Mouse (Mus musculus) embryonic facial prominence, embryonic 10.5 days (tissue): ENCODE results near the gene Rbm33. TPM values are rescaled to one million over a fixed set of nuclear protein-coding genes. Genes with fewer than 3 reads are reported as not detected.

Experiments used
- DNase-seq: peaks from one replicate; pipeline ENCODE4 v3.0.0-alpha.2; 2017; ENCODE audit warnings: low spot score
- H3K27ac ChIP-seq: fragments of 300-500 bp; sonication (generic); replicated peaks from 2 replicates; pipeline ENCODE4 v1.5.1; 2016; ENCODE audit warnings: mild to moderate bottlenecking
- H3K27me3 ChIP-seq: fragments of 300-500 bp; sonication (generic); replicated peaks from 2 replicates; pipeline ENCODE4 v1.6.1; 2016; ENCODE audit warnings: low read depth, mild to moderate bottlenecking; ENCODE audit not compliant: poor library complexity, severe bottlenecking
- H3K36me3 ChIP-seq: fragments of 300-500 bp; sonication (generic); replicated peaks from 2 replicates; pipeline ENCODE4 v1.6.1; 2016; ENCODE audit warnings: mild to moderate bottlenecking, moderate library complexity
- H3K4me1 ChIP-seq: fragments of 300-500 bp; sonication (generic); 2 replicates; pipeline ENCODE4 v1.6.1; 2016
- H3K4me3 ChIP-seq: fragments of 300-500 bp; sonication (generic); 2 replicates; pipeline ENCODE4 v1.5.1; 2016; ENCODE audit warnings: mild to moderate bottlenecking, moderate library complexity
- H3K9me3 ChIP-seq: fragments of 300-500 bp; sonication (generic); 2 replicates; pipeline ENCODE4 v1.6.1; 2016; ENCODE audit warnings: mild to moderate bottlenecking
- WGBS: fragments of 180-500 bp; shearing (Covaris S2); methylation state at CpG from one replicate; pipeline ENCODE4 v1.1.7; 2016; 5-methylcytosine and 5-hydroxymethylcytosine counted together
- polyA plus RNA-seq: library from polyadenylated mRNA; unstranded; fragments of >200 nt; fragmentation: Nextera tagmentation; extraction: Ambion mirVana; gene quantifications from 2 replicates; pipeline ENCODE4 v1.2.1, GENCODE M21; 2016

Gene Rbm33
- polyA plus RNA-seq, 1 experiment from 2014 or later, result 14.7 TPM

DNA sequence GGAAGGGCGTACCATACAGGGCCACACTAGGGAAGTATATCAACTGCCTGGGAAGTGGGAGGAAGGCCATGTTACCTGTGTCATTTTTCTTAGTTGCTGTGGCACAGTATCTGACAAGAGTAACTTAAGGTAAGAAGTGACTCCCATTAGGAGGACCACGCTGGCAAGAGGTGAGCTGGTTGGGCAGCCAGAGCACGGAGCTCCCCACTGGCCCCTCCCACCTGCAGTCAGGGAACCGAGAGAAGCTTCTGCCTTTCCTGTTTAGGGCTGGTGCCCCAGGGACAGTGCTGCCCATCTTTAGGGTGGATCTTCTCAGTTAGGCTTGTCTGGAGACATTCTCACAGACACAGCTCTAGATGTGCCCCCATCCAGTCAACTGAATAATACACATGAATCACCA is 106.9 kb downstream of the Rbm33 start:
- Histone ChIP-seq H3K9me3 (no peaks in the 10 kb centered on the region), H3K27ac (no peak overlapping the region), H3K36me3 (peaks cover 16% of the 10 kb centered on the region), H3K27me3 (no peaks in the 10 kb centered on the region), H3K4me3 (no peak overlapping the region), H3K4me1 (no peaks in the 10 kb centered on the region)
- WGBS, result 65% methylated on average over 4 of the region's 4 CpGs
- DNase-seq, result no peak

- WGBS, result 93% methylated on average over 9 of the region's 9 CpGs
- H3K4me1 ChIP-seq, result no peaks in the 10 kb centered on the region
These were observed 109.0 kb downstream of the Rbm33 start for GRCm38 (mm10) chr5:28425926-28426325.

DNA sequence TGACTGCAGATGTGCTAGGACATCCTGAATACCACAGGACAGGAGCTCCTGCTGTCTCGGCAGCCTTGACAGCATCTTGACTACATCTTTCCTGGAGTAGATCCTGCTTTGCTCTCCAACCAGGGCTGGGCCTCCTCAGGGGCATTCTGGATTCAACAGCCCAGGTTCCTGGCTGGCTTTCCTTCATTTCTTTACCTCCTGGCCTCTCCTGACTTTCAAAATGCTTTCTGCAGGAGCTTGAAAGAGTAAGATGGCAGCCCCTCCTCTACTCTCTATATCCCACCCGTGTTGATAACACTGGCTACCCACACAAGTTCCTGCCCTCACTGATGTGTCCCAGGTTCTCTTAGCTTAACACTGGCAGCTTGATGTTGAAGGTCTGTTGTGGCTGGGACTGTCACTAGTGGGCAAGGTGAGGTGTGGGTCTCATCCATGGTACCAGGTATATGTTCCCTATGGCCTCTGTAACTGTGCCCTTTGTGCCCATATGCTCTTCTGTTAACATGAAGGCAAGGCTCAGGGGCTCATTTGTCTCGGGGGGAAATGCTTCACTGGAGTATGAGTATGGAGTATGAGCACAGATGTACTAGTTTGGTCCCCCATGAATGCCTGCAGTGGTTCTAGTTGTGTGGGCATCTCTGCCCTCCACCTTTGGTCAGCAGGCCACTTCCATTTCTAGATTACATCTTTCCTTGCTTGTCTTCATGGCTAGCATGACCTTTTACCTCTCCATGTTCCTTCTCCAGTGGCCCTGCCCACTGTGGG is 133.4 kb downstream of the Rbm33 start:
- Histone ChIP-seq H3K4me1 (no peaks in the 10 kb centered on the region), H3K27ac (no peak overlapping the region), H3K27me3 (peaks cover 29% of the 10 kb centered on the region), H3K36me3 (no peaks in the 10 kb centered on the region), H3K4me3 (no peak overlapping the region), H3K9me3 (no peaks in the 10 kb centered on the region)
- DNase-seq, result no peak
- 61% methylated on average over 3 of the region's 3 CpGs for WGBS

More at GRCm38 (mm10) chr5:28425926-28426325, 109.0 kb downstream of the Rbm33 start:
- DNase-seq, result no peak
- no peaks in the 10 kb centered on the region for H3K27me3 ChIP-seq
- H3K36me3 ChIP-seq, result no peaks in the 10 kb centered on the region
- H3K9me3 ChIP-seq, result no peaks in the 10 kb centered on the region
- no peak overlapping the region for H3K4me3 ChIP-seq
- no peak overlapping the region for H3K27ac ChIP-seq

DNA sequence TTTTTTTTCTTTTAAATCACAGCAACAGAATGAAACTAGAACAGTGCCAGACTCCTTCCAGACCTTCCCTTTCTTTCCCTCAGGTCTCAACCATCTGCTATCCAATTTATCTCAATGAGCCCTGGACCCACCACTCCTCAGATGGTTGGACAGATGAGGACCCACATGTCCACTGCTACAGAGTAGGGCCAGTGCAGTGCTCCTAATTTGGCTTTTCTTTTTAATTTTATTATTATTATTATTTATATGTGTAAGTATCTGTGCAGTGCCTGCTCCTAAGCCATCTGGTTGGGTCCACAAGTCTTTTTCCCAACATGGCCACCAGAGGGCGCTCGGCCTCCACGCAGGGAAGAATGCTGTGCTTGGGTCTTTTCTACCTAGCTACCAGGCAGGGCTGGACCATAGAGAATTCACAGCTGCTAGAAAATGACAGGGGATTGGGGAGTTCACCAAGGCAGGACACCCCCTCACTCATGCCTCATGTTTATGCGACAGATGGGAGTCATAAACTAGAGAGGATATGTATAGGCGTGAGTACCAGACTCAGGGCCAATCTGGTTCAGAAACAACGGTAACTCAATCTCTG is 134.2 kb downstream of the Rbm33 start:
- Histone ChIP-seq H3K4me1 (no peaks in the 10 kb centered on the region), H3K36me3 (no peaks in the 10 kb centered on the region), H3K27me3 (peaks cover 37% of the 10 kb centered on the region), H3K27ac (no peak overlapping the region), H3K9me3 (no peaks in the 10 kb centered on the region), H3K4me3 (no peak overlapping the region)
- 30% methylated on average over 6 of the region's 6 CpGs for WGBS
- DNase-seq, result peak; percentile 88

DNA sequence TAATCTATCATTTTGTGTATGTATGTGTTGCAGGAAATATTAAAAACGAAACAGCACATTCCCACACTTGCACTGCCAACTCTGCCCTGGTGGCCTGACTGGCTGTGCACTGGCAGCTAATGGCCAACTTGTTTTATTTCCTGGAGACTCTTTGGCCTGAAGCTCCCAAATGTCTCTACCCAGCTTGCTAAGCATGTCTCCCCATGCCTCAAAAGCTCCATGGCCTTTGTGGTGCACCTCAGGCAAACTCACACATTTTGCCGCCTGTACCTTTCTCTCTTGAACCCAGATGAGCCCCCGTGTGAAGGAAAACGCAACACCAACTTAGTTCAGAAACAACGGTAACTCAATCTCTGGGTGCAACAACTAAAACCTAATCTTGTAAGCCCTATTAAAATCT is 136.2 kb downstream of the Rbm33 start:
- WGBS, result 83% methylated on average over 5 of the region's 5 CpGs
- Histone ChIP-seq H3K27me3 (peaks cover 56% of the 10 kb centered on the region), H3K4me1 (peaks cover 4% of the 10 kb centered on the region), H3K4me3 (no peak overlapping the region), H3K9me3 (no peaks in the 10 kb centered on the region), H3K36me3 (no peaks in the 10 kb centered on the region), H3K27ac (no peak overlapping the region)
- peak; percentile 5 for DNase-seq

DNA sequence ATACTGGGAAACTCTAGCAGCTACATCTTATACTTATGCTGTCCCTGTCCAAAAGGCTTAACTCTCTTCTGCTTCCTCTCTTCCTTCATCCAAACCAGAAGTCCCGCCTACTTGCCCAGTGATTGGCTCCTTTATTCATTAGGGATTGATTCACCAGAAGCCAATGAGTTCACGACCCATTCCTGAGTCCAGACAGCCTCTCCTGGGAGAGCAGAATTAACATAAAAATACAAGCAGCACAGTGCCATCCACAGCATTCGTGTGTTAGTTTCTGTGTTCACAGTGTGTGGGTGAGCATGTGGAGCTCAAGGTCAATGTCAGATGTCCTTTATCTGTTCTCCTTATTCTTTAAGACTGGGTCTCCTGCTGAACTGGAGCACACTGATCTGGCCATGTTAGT is 136.6 kb downstream of the Rbm33 start:
- Histone ChIP-seq H3K4me1 (peaks cover 8% of the 10 kb centered on the region), H3K9me3 (no peaks in the 10 kb centered on the region), H3K4me3 (no peak overlapping the region), H3K27ac (no peak overlapping the region), H3K36me3 (no peaks in the 10 kb centered on the region), H3K27me3 (peaks cover 61% of the 10 kb centered on the region)
- DNase-seq, result no peak
- WGBS, result 28% methylated on average over 3 of the region's 3 CpGs

- 90% methylated on average over 6 of the region's 6 CpGs for WGBS
- DNase-seq, result no peak
These were observed 137.6 kb downstream of the Rbm33 start for GRCm38 (mm10) chr5:28454546-28454945.

GRCm38 (mm10) chr5:28455721-28456120 is 138.8 kb downstream of the Rbm33 start:
- H3K27me3 ChIP-seq, result peaks cover 83% of the 10 kb centered on the region
- H3K27ac ChIP-seq, result no peak overlapping the region
- H3K9me3 ChIP-seq, result no peaks in the 10 kb centered on the region
- DNase-seq, result no peak
- no peaks in the 10 kb centered on the region for H3K36me3 ChIP-seq
- H3K4me3 ChIP-seq, result no peak overlapping the region
- peaks cover 29% of the 10 kb centered on the region for H3K4me1 ChIP-seq
- 79% methylated on average over 5 of the region's 5 CpGs for WGBS

More at GRCm38 (mm10) chr5:28454546-28454945, 137.6 kb downstream of the Rbm33 start:
- Histone ChIP-seq H3K27me3 (peaks cover 71% of the 10 kb centered on the region), H3K9me3 (no peaks in the 10 kb centered on the region), H3K4me1 (peaks cover 18% of the 10 kb centered on the region), H3K36me3 (no peaks in the 10 kb centered on the region), H3K27ac (no peak overlapping the region), H3K4me3 (no peak overlapping the region)

GRCm38 (mm10) chr5:28456366-28456765 is 139.4 kb downstream of the Rbm33 start:
- peaks cover 89% of the 10 kb centered on the region for H3K27me3 ChIP-seq
- no peak overlapping the region for H3K4me3 ChIP-seq
- H3K9me3 ChIP-seq, result no peaks in the 10 kb centered on the region
- H3K36me3 ChIP-seq, result no peaks in the 10 kb centered on the region
- 73% methylated on average over 1 of the region's 1 CpGs for WGBS
- H3K4me1 ChIP-seq, result peaks cover 31% of the 10 kb centered on the region
- DNase-seq, result no peak
- H3K27ac ChIP-seq, result no peak overlapping the region

DNA sequence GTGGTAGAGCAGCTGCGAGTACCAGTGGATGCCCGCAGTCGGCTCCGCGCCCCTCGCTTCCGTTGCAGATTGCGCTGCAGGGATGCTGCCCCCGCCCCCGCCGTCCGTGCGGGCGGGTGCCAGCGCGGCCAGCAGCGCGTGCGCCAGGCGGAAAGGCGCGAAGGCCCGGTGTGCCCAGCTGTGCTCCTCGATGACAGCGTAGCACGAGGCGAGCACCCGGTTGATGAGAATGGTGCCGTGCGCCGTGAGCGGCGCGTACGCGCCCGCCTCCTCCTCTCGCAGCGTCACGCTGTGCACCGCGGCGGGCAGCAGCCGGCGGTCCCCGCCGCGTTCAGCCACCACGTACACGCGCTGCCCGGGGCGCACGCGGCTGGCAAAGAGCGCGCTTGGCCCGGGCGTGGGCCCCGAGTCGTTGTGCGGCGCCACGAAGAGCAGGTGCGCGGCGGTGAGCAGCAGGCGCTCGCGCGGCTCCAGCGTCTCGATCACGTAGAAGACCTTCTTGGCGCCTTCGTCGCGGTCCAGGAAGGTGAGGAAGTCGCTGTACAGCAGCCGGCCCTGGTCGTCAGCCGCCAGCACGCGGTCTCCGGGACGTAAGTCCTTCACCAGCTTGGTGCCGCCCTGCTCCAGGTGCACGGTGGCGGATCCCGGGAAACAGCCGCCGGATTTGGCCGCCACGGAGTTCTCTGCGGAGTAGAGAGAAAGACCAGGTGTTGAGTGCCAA is 141.2 kb downstream of the Rbm33 start:
- Histone ChIP-seq H3K4me1 (peaks cover 36% of the 10 kb centered on the region), H3K27me3 (peaks cover 95% of the 10 kb centered on the region), H3K9me3 (no peaks in the 10 kb centered on the region), H3K36me3 (no peaks in the 10 kb centered on the region), H3K4me3 (peak overlapping the region; percentile 54), H3K27ac (0 out of 2 replicates have a peak overlapping the region, but pooled peaks have one; percentile 32)
- under 1% methylated on average over 95 of the region's 95 CpGs for WGBS
- DNase-seq, result peak; percentile 56

DNA sequence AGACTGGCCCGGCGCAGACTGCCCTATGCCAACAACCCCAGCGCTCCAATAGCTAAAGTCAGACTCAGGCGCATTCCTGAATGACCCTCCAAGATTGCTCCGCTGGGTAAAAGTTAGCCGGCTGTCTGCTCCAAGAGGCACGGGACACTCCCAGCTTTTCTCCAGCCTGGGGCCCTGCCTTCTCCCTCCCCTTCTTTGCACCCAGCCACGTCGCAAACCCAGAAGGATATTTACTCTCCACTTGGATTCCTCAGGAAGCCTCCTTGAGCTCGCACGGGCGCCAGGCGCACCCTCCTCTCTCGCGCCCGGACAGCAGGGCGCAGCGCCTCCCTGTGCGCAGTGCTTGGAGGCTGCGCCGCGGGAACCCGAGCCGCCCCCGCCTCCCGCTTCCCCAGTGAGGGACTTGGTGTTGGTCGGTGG is 141.9 kb downstream of the Rbm33 start:
- under 1% methylated on average over 27 of the region's 27 CpGs for WGBS
- H3K36me3 ChIP-seq, result no peaks in the 10 kb centered on the region
- H3K9me3 ChIP-seq, result no peaks in the 10 kb centered on the region
- DNase-seq, result peak; percentile 57
- peak overlapping the region; percentile 54 for H3K4me3 ChIP-seq
- H3K27ac ChIP-seq, result peak overlapping the region; percentile 24; the same call in 1 of the 2 replicates
- H3K27me3 ChIP-seq, result peaks cover 99% of the 10 kb centered on the region
- peaks cover 44% of the 10 kb centered on the region for H3K4me1 ChIP-seq

GRCm38 (mm10) chr5:28459456-28460225 is 142.7 kb downstream of the Rbm33 start:
- Histone ChIP-seq H3K4me3 (peak overlapping the region; percentile 54), H3K27ac (peak overlapping the region; percentile 26; the same call in 1 of the 2 replicates), H3K27me3 (peaks cover 99% of the 10 kb centered on the region), H3K9me3 (no peaks in the 10 kb centered on the region), H3K36me3 (no peaks in the 10 kb centered on the region), H3K4me1 (peaks cover 52% of the 10 kb centered on the region)
- 1% methylated on average over 41 of the region's 41 CpGs for WGBS
- peak; percentile 54 for DNase-seq
